Mouse (Mus musculus) embryonic fibroblast, embryonic 13.5 days (primary cell): ENCODE measurements around the gene Cdk8. TPM values are rescaled to one million over a fixed set of nuclear protein-coding genes. Genes with fewer than 3 reads are reported as not detected.
A peak's percentile ranks its signal among the peaks of the same experiment; 100 is the strongest.

Source experiments
- H3K27ac ChIP-seq: 2 replicates; pipeline ENCODE4 v1.5.1; 2012; ENCODE audit warnings: low read length, control low read depth, inconsistent platforms; ENCODE audit not compliant: insufficient read depth
- H3K4me1 ChIP-seq: 2 replicates; pipeline ENCODE4 v1.6.1; 2011; ENCODE audit warnings: low read length; ENCODE audit not compliant: control insufficient read depth, insufficient read depth
- H3K4me3 ChIP-seq: 2 replicates; pipeline ENCODE4 v1.5.1; 2011; ENCODE audit warnings: mild to moderate bottlenecking, control low read depth, low read length; ENCODE audit not compliant: insufficient read depth
- CTCF ChIP-seq: IDR thresholded peaks from 2 replicates; pipeline ENCODE4 v1.5.1; 2011; ENCODE audit warnings: mild to moderate bottlenecking, control low read depth, low read length, moderate library complexity, borderline replicate concordance; ENCODE audit not compliant: insufficient read depth
- POLR2A ChIP-seq: IDR thresholded peaks from 2 replicates; pipeline ENCODE4 v1.6.1; 2011; ENCODE audit warnings: low read depth, mild to moderate bottlenecking, control low read depth, low read length, moderate library complexity
- polyA plus RNA-seq: library from polyadenylated mRNA; stranded (reverse); fragments of >200 nt; gene quantifications from 2 replicates; pipeline ENCODE4 v1.2.4, GENCODE M21; 2011; ENCODE audit warnings: low read depth; ENCODE audit not compliant: missing spikeins, insufficient read length

Gene Cdk8
- polyA plus RNA-seq, 1 experiment, result 53.0 TPM

- Histone ChIP-seq H3K4me3 (no peak overlapping the region), H3K27ac (no peak overlapping the region), H3K4me1 (no peaks in the 10 kb centered on the region)
- no peak for TF ChIP-seq POLR2A
- no peak for TF ChIP-seq CTCF
Measured at GRCm38 (mm10) chr5:146315268-146315921, 84.4 kb downstream of the Cdk8 start.

GRCm38 (mm10) chr5:146316316-146316715 is 85.3 kb downstream of the Cdk8 start:
- TF ChIP-seq CTCF, result no peak
- no peak for TF ChIP-seq POLR2A
- H3K4me3 ChIP-seq, result no peak overlapping the region
- no peaks in the 10 kb centered on the region for H3K4me1 ChIP-seq
- H3K27ac ChIP-seq, result no peak overlapping the region

GRCm38 (mm10) chr5:146318051-146318450 is 87.0 kb downstream of the Cdk8 start:
- Histone ChIP-seq H3K27ac (no peak overlapping the region), H3K4me1 (no peaks in the 10 kb centered on the region), H3K4me3 (no peak overlapping the region)
- TF ChIP-seq CTCF, result no peak
- TF ChIP-seq POLR2A, result no peak

GRCm38 (mm10) chr5:146318461-146318860 is 87.4 kb downstream of the Cdk8 start:
- no peak overlapping the region for H3K27ac ChIP-seq
- TF ChIP-seq CTCF (no peak), POLR2A (no peak)
- H3K4me3 ChIP-seq, result no peak overlapping the region
- no peaks in the 10 kb centered on the region for H3K4me1 ChIP-seq

GRCm38 (mm10) chr5:146328941-146329340 is 97.9 kb downstream of the Cdk8 start:
- Histone ChIP-seq H3K4me1 (no peaks in the 10 kb centered on the region), H3K4me3 (no peak overlapping the region), H3K27ac (no peak overlapping the region)
- TF ChIP-seq POLR2A (no peak), CTCF (no peak)

- H3K4me3 ChIP-seq, result no peak overlapping the region
- H3K27ac ChIP-seq, result no peak overlapping the region
- H3K4me1 ChIP-seq, result no peaks in the 10 kb centered on the region
- no peak for TF ChIP-seq CTCF
Measured at GRCm38 (mm10) chr5:146329541-146329940, 98.5 kb downstream of the Cdk8 start.

- Histone ChIP-seq H3K4me1 (no peaks in the 10 kb centered on the region), H3K4me3 (no peak overlapping the region), H3K27ac (no peak overlapping the region)
- TF ChIP-seq POLR2A, result no peak
- TF ChIP-seq CTCF, result 0 out of 2 replicates have a peak, but pooled peaks have one; percentile 25
Measured at GRCm38 (mm10) chr5:146330031-146330764, 99.2 kb downstream of the Cdk8 start.

- no peaks in the 10 kb centered on the region for H3K4me1 ChIP-seq
- H3K4me3 ChIP-seq, result no peak overlapping the region
- no peak overlapping the region for H3K27ac ChIP-seq
- TF ChIP-seq CTCF, result no peak
- no peak for TF ChIP-seq POLR2A
Measured at GRCm38 (mm10) chr5:146330765-146331115, 99.7 kb downstream of the Cdk8 start.

GRCm38 (mm10) chr5:146331131-146331530 is 100.1 kb downstream of the Cdk8 start:
- H3K4me1 ChIP-seq, result no peaks in the 10 kb centered on the region
- H3K27ac ChIP-seq, result no peak overlapping the region
- no peak overlapping the region for H3K4me3 ChIP-seq
- TF ChIP-seq POLR2A (no peak), CTCF (no peak)

GRCm38 (mm10) chr5:146332541-146332940 is 101.5 kb downstream of the Cdk8 start:
- no peak for TF ChIP-seq CTCF
- no peak overlapping the region for H3K27ac ChIP-seq
- H3K4me1 ChIP-seq, result no peaks in the 10 kb centered on the region
- H3K4me3 ChIP-seq, result no peak overlapping the region
